Mouse (Mus musculus) right cerebral cortex, postnatal 14 days (tissue): ENCODE data around the gene Tial1.

Experiments used
- DNase-seq: peaks from one replicate; pipeline ENCODE4 v3.0.0; 2022

The Tial1 gene

DNA sequence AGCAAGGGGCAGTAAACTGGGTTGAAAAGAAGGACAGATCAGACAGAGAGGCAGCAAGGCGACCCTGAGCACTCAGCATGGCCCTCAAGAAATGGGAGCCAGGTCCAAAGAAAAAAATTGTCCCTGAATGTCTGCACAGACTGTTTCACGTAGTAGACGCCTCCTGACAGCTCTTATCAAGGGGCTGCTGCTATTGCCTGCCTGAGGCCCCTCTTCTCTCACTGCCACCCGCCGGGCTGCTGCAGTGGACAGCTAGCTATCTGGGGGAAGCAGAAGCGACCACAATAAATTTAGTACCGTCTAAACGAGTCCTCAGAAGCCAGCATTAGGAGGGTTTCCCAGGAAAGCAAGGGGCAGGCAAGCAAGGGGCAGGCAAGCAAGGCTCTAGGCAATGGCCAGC, 47.1 kb downstream of the Tial1 start:
- DNase-seq = no peak

GRCm38 (mm10) chr7:128412071-128412833, 49.3 kb downstream of the Tial1 start:
- no peak for DNase-seq

- DNase-seq = no peak
Observed at GRCm38 (mm10) chr7:128410708-128411413, 50.7 kb downstream of the Tial1 start.

- DNase-seq = no peak
Observed at GRCm38 (mm10) chr7:128408265-128408664, 53.3 kb downstream of the Tial1 start.

GRCm38 (mm10) chr7:128403988-128404387, 57.5 kb downstream of the Tial1 start:
- no peak for DNase-seq

DNA sequence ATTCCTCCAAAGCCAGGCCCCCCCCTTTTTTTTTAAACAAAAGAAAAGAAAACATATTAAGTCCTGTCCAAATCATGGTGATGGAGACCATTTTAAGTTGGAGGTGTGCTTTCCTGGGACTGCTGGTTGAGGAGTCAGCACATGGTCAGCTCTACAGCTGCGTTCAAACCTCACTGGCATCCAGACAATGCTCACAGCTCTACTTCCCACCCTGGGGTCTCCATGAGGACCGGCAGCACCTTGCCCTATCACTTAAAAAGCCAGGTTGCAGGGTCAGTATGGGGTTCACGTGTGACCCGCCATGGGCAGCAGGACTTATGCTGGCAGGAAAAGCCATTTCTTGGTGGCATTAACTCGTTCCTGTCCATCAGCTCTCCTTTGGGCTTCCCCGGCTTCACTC, 57.9 kb downstream of the Tial1 start:
- DNase-seq = no peak

- DNase-seq = no peak
Observed at GRCm38 (mm10) chr7:128403128-128403527, 58.4 kb downstream of the Tial1 start.

DNA sequence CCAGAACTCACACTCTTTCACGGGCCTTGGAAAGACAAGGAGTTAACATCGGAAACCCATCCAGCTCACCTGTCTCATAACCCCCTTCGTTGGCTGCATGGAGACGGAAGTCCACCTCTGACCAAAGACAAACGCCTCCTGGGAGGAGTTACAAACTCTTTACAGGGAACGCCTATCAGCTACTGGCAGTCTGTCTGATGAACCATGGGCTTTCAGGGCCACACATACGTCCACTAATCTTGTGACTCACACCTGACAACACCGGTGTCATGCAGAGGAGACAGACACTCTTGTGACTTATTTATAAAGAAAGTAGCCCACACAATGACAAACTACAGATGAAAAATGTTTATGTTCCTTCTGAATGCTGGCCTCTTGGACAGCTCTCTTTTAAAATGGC, 58.9 kb downstream of the Tial1 start:
- no peak for DNase-seq

DNA sequence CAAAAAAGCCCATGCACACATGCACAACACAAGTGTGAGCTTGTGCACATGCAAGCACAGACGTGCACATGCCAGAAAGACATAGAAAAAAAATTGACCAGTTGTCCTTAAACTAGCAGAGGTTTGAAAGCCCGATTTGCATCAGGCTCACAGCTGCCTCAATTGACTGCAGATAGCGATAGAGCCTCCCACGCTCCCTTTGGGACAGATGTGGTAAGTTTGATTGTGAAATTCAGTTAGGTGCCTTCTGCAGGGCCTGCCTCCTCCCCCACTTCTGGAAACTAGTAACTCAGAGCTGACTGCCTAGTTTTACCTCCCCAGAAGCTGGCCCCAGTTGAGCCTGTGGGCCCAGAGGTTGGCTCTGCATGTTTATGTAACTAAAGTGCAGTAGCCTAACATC, 62.9 kb downstream of the Tial1 start:
- DNase-seq = no peak

DNA sequence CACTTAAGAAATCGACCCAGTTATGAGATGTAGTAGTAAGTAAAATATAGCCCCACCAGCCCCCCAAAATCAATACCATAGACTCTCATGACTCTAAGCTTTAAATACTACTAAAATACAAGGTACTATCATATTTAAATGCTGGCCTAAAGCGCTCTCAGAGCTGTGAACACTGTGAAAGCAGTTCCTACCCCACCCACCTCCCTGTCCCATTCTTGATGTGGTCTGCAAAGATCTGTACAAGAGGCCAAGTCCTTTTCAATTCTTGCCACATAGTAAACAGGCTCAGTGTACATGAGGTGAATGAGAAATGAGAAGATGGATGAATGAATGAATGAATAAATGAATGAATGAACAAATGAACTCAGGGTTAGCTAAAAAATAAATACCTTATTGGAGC, 64.5 kb downstream of the Tial1 start:
- DNase-seq = no peak

DNA sequence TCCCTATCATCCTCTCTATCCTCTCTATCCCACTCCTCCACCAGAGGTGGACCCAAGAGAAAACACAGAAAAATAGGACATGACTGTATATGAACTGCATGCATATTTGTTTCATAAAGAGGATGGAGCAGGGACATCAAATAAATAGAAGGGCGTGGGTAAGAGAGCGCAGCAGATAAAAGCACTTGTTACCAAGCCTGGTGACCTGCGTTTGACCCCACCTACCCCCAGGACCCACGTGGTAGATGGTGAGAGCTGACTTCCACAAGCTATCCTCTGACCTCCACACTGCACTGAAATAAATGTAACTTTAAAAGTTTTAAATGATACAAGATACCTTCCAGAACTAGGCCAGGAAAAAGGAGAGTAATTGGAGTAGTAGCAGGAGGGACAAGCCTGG, 67.8 kb downstream of the Tial1 start:
- DNase-seq = no peak

DNA sequence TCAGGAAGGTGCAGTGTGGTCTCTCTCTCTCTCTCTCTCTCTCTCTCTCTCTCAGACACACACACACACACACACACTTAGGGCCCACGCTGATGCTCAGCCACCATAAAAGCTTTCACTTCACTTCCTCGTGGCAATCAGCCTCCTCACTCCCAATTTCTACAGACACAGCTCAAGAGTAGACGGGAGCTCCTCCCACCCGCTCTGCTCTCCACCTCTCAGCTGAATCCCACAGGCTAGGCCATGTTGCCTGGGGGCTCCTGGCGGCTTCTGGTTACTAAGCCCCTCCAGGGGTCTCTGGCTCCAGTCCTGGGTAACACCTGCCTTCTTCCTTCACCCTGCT, 68.6 kb downstream of the Tial1 start:
- no peak for DNase-seq

DNA sequence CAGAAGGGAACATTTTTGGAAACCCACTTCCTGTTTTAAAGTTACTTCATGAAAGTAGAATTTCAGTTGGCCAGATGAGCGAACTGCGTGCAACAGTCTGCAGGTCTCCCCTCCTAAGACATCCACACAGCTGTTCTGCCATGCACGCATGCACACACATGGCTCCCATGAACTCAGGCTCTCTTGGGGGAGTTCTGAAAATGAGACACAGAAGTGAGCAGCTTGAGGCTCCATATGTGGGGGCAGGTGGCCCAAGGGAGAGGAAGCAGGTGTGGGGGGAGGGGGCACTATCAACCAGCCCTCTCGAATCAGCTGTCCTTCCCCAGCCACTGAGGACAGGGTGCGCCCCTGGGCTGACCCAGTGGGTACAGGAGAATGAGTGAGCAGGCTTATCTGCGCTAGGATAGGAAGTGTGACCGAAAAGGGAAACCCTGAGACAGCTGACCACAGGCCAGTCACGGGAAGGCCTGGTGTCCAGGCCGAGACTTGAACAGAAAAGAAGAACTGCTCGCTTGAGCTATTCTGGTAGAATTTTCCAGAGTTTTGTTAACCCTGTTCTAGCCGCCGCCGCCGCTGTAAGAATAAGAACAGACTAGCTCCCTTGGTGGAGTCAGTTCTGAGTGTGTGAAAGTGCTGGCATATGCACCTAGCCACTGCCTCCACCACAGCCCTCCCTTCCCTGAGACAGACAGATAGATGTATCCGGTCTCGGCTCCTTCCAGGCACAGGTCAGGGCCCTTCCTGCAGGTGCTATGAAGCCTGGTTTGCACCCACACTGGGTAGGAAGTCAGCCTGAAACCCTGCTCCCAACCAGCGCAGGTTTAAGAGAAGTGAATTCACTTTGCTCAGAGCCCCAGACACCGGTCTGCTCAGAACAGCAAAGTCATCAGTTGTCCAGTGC, 69.2 kb downstream of the Tial1 start:
- DNase-seq = no peak

DNA sequence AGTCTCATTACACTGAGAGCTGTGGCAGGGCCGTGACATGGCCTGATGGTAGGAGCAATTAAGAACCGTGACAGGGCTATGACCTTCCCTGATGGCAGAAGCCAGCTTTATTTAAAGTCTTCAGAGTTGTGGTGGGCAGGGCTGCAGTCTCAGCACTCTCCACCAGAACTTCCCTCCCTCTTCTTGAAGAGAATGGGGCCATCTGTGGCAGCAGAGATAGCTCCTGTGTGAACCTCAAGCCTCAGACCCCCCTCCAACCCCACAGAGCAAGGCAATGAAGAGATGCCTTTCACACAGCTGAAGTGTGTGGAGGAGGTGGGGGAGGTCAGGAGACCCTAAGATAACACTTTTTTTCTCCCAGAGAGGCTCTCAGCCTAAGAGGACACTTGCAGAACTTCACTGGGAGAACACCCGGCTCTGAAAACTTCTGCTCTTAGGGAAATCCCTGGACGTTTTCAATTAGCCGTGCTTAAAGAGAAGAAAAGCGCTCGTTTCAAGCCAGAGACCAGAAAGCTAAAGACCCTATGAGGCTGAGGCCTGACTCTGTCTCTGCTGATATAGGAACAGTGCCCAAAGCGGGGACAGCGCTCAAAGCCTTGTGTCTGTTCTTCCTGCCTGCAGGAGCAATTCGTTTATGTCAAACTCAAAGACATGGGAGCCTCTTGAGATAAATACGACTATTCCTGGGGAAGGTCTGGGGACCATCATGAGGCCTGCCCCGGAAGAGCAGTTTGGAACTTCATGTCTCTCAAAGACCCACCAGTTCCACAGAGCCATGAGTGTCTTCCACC, 70.1 kb downstream of the Tial1 start:
- DNase-seq = no peak
